Mouse (Mus musculus): ENCODE measurements at regions not wholly inside any gene's neighbourhood (a gene's known extent, or its start where the extent isn't known, plus 50 kb on each side); places are given as distances from the start of the nearest gene placed in this dataset.

GRCm38 (mm10) chr12:27508226-27508560 lies 165.8 kb upstream of the Sox11 start:
- Histone ChIP-seq H3K4me3 (ENCODE audit: control insufficient read depth in 1 of 2, insufficient read depth in 1 of 2, low read depth in 2 of 2, low read length in 2 of 2) (no peak overlapping the region), H3K27ac (ENCODE audit: control insufficient read depth, low read depth, low read length) (no peak overlapping the region)

DNA sequence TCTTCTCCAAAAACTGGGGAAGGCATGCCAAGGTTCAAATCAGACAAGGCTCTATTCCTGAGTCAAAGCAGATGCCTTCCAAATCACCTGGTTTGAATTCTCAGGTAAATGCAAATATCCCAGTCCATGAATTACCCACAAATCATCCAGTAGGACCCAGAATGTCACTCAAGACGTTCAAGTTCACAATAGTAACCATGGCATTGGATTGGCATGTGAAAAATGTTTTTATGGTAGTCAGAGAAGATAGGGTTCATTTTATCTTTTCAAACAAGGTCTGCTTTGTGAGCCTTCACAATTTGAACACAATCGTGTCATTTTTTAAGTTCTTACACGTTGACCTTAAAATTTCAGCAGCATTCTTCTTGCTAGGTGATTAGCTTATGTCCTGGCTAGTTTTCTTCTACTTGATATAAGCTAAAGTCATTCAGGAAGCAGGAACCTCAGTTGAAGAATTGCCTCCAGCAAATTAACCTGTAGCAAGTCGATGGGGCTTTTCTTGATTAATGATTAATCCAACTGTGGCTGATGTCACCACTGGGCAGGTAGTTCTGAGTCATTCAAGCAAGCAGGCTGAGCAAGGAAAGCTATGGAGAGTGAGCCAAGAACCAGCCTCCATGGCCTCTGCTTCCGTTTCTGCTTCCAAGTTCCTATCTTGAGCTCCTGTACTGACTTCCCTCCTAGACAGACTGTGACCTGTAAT lies 165.3 kb upstream of the Sox11 start:
- Histone ChIP-seq H3K27me3 (ENCODE audit: control insufficient read depth in 1 of 2, insufficient read depth in 2 of 2, low read length in 2 of 2) (no peaks in the 10 kb centered on the region), H3K4me3 (ENCODE audit: control insufficient read depth in 1 of 2, insufficient read depth in 1 of 2, low read depth in 2 of 2, low read length in 2 of 2) (no peak overlapping the region), H3K9me3 (replicated peaks; ENCODE audit: insufficient read depth, low read length) (no peaks in the 10 kb centered on the region), H3K79me2 (ENCODE audit: control insufficient read depth, insufficient read depth, low read length, poor library complexity) (no peaks in the 10 kb centered on the region), H3K36me3 (ENCODE audit: control insufficient read depth in 1 of 2, insufficient read depth in 2 of 2, low read length in 2 of 2) (no peaks in the 10 kb centered on the region), H3K4me1 (ENCODE audit: control insufficient read depth in 1 of 2, insufficient read depth in 2 of 2, low read length in 2 of 2) (no peaks in the 10 kb centered on the region), H3K27ac (ENCODE audit: control insufficient read depth, low read depth, low read length) (no peak overlapping the region), H3K9ac (ENCODE audit: control insufficient read depth, low read depth, low read length, poor library complexity, severe bottlenecking) (no peak overlapping the region)
- DNase-seq (ENCODE audit: low read depth, low spot score) = no peak
- TF ChIP-seq BHLHE40 (IDR thresholded peaks at IDR 0.05; ENCODE audit: borderline replicate concordance, low read depth, low read length) = no peak
- no peak for TF ChIP-seq RAD21 (IDR thresholded peaks at IDR 0.05; ENCODE audit: low read depth, low read length)
- no peak for TF ChIP-seq TCF12 (IDR thresholded peaks at IDR 0.05; ENCODE audit: low read depth, low read length)
- TF ChIP-seq CHD2 (IDR thresholded peaks at IDR 0.05; ENCODE audit: low read length) = no peak
- TF ChIP-seq ZNF384 (IDR thresholded peaks at IDR 0.05; ENCODE audit: low read depth, low read length) = no peak
- no peak for TF ChIP-seq NRF1 (IDR thresholded peaks at IDR 0.05; ENCODE audit: insufficient read depth, low read depth, low read length, poor library complexity, severe bottlenecking)
- TF ChIP-seq POLR2A (IDR thresholded peaks at IDR 0.05; ENCODE audit: control insufficient read depth in 1 of 2, insufficient read depth in 1 of 2, low read depth in 1 of 2, low read length in 2 of 2, poor library complexity in 1 of 2) = no peak
- no peak for TF ChIP-seq CTCF (IDR thresholded peaks at IDR 0.05 in 2 of 3, conservative IDR thresholded peaks at IDR 0.05 in 1 of 3; ENCODE audit: control insufficient read depth in 1 of 3, insufficient read depth in 1 of 3, low read depth in 2 of 3, low read length in 3 of 3, poor library complexity in 1 of 3, severe bottlenecking in 1 of 3)
- TF ChIP-seq MAZ (IDR thresholded peaks at IDR 0.05; ENCODE audit: low read depth, low read length) = no peak
- TF ChIP-seq ZC3H11A (IDR thresholded peaks at IDR 0.05; ENCODE audit: low read depth, low read length) = no peak

More at GRCm38 (mm10) chr12:27508226-27508560, 165.8 kb upstream of the Sox11 start:
- Histone ChIP-seq H3K79me2 (ENCODE audit: control insufficient read depth, insufficient read depth, low read length, poor library complexity) (no peaks in the 10 kb centered on the region), H3K27me3 (ENCODE audit: control insufficient read depth in 1 of 2, insufficient read depth in 2 of 2, low read length in 2 of 2) (no peaks in the 10 kb centered on the region), H3K9me3 (replicated peaks; ENCODE audit: insufficient read depth, low read length) (no peaks in the 10 kb centered on the region), H3K4me1 (ENCODE audit: control insufficient read depth in 1 of 2, insufficient read depth in 2 of 2, low read length in 2 of 2) (no peaks in the 10 kb centered on the region), H3K36me3 (ENCODE audit: control insufficient read depth in 1 of 2, insufficient read depth in 2 of 2, low read length in 2 of 2) (no peaks in the 10 kb centered on the region), H3K9ac (ENCODE audit: control insufficient read depth, low read depth, low read length, poor library complexity, severe bottlenecking) (no peak overlapping the region)
- TF ChIP-seq MYC (IDR thresholded peaks at IDR 0.05; ENCODE audit: low read depth, low read length) (no peak), POLR2AphosphoS5 (IDR thresholded peaks at IDR 0.05; ENCODE audit: borderline replicate concordance, low read depth, low read length) (no peak), KAT2A (conservative IDR thresholded peaks at IDR 0.05; ENCODE audit: low read depth, low read length) (no peak), ETS1 (IDR thresholded peaks at IDR 0.05; ENCODE audit: low read depth, low read length) (no peak)
- DNase-seq (ENCODE audit: low read depth, low spot score) = no peak

All from MEL (cell line).